Mouse (Mus musculus) cortical plate, adult 2 months (tissue): ENCODE results near the gene Zfyve19. TPM values are rescaled to one million over a fixed set of nuclear protein-coding genes. Genes with fewer than 3 reads are reported as not detected.

Experiments used
- H3K27ac ChIP-seq: fragments of 200-500 bp; 2 replicates; pipeline ENCODE4 v1.5.1; 2012; ENCODE audit warnings: low read length, control low read depth, inconsistent platforms; ENCODE audit not compliant: insufficient read depth
- H3K4me1 ChIP-seq: fragments of 200-500 bp; 2 replicates; pipeline ENCODE4 v1.6.1; 2011; ENCODE audit warnings: low read length; ENCODE audit not compliant: control insufficient read depth, insufficient read depth
- H3K4me3 ChIP-seq: fragments of 200-500 bp; 2 replicates; pipeline ENCODE4 v1.5.1; 2011; ENCODE audit warnings: mild to moderate bottlenecking, low read length, control low read depth; ENCODE audit not compliant: insufficient read depth
- CTCF ChIP-seq: fragments of 200-500 bp; IDR thresholded peaks from 2 replicates; pipeline ENCODE4 v1.5.1; 2011; ENCODE audit warnings: mild to moderate bottlenecking, control low read depth, low read length; ENCODE audit not compliant: insufficient read depth; ENCODE audit errors: extremely low read depth
- POLR2A ChIP-seq: fragments of 200-500 bp; IDR thresholded peaks from 2 replicates; pipeline ENCODE4 v1.6.1; 2011; ENCODE audit warnings: mild to moderate bottlenecking, low read length, control low read depth; ENCODE audit not compliant: insufficient read depth; ENCODE audit errors: extremely low read depth
- polyA plus RNA-seq: library from polyadenylated mRNA; depleted of rRNA; stranded (reverse); fragments of >200 nt; gene quantifications from 2 replicates; pipeline ENCODE4 v1.2.3, GENCODE M21; 2012

The Zfyve19 gene
- polyA plus RNA-seq, 1 experiment: 52.9 TPM

DNA sequence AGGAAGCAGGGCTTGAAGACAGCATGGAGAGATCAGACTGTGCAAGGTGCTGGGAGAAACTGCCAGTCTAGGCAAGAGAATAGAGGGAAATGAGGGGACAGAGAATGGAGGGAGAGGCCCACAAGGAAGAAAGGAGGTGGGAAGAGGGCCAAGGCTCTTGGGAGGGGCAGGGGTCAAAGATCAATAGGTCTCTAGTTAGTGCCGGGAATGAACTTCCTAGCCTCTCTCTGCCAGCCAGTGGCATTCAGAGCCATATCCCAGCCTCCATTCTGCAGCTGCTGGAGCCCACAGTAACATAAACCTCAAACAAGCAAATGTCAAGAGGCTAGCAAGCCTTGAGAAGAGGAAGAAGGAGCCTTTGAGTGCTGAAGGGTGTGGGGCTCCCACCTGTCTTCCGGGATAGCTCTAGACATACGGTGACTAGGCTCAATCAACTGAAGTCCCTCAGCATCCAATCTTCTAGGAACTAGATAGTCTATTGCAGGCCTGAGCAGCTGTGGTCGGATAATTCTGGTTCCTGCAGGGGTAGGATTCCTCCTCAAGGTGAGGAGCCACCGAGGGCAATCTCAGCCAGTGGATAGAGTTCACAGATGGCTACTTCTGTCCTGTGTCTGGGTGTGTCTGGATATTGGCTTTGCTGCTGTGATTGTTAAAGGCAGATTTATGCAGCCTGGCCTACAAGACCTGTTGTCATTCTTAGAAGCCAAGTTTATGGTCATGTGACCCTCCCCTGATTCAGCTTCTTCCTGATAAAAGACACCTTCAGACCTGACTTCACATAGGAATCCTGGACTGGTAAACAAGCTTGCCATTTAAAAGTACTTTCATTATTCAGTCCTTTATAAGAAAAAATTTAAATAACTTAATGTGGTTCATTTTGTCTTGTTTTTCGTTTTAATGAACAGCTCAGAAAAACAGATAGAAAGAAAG is 21.6 kb downstream of the Zfyve19 start, which contains the start of gene Ppp1r14d:
Gene Ppp1r14d (minus strand): TSS at position 132 of the 930 bp plus-strand sequence.
- no peak within 1 kb of the TSS for H3K4me3 ChIP-seq
- no peak within 1 kb of the TSS for H3K27ac ChIP-seq
- TF ChIP-seq POLR2A: no peak
- TF ChIP-seq CTCF: no peak
- no peaks in the 10 kb centered on the region for H3K4me1 ChIP-seq

DNA sequence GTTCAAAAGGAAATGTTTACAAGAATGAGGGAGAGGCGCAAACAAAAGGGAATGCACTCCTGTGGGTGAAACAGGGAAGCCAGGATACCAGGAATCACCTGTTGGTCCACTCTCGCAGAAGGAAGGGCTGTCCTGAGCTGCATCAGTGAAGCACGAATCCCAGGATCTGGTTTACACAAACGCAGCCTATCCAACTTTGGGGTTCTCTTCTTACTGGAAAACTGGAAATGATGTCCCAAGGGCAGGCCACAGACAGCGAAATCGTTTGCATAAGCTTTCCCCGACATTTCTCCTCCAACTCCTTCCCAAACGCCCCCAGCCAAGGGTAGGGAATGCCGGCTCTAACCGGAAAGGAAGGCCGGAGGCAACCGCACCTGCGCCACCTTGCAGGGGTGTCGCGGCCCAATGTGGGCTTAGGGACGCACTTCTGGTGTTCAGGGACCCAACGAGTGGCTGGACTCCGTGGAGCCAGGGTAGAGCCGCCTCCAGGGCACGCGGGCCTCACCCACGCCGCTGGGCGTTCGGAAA is 28.3 kb downstream of the Zfyve19 start:
- H3K4me1 ChIP-seq: no peaks in the 10 kb centered on the region
- TF ChIP-seq POLR2A (no peak), CTCF (no peak)
- no peak overlapping the region for H3K27ac ChIP-seq
- H3K4me3 ChIP-seq: no peak overlapping the region

DNA sequence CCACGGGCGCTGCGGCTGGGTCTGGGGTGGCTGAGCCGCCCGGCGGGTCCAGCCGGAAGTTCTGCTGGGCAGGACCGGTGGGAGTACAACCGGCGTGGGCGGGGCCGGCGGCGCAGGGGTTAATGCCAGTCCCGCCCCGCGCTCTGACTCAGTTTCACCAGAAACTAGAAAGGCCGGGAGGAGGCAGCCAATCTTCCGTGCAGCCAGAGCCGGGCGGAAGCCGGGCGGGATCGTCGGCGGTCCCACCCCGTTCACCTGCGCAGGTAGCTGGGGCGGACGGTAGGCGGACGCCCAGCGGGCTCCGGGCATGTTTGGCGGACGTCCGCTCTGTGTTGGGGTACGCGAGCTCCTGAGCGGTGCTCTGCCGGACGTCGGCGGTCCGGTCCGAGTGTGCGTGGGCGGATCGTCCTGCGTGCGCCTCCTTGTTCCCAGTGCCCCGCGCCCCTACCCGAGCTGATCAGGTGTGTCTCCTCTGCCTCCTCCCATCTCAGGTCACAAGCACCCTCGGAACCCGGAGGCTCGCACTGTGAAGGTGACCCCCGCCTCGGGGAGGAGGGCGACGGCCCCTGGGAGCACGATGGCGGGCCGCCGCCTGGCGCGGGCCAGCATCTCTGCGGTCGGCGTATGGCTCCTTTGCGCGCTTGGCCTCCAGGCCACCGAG is 28.9 kb downstream of the Zfyve19 start, which contains the start of gene Spint1:
Gene Spint1 (plus strand): TSS at position 153 of the 661 bp plus-strand sequence.
- Histone ChIP-seq H3K4me3 (peak within 1 kb of the TSS; percentile 7), H3K27ac (no peak within 1 kb of the TSS), H3K4me1 (0 out of 2 replicates have a peak, but pooled peaks cover 2% of the 10 kb centered on the region)
- no peak for TF ChIP-seq CTCF
- no peak for TF ChIP-seq POLR2A

DNA sequence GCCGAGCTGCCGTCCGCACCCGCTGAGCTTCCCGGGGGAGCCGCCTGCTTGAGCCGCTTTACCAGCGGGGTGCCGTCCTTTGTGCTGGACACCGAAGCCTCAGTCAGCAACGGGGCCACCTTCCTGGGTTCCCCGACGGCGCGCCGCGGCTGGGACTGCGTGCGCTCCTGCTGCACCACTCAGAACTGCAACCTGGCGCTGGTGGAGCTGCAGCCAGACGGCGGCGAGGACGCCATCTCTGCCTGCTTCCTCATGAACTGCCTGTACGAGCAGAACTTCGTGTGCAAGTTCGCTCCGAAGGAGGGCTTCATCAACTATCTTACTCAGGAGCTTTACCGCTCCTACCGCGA is 29.4 kb downstream of the Zfyve19 start:
- peak overlapping the region; percentile 7 for H3K4me3 ChIP-seq
- TF ChIP-seq POLR2A: no peak
- no peak for TF ChIP-seq CTCF
- H3K4me1 ChIP-seq: 0 out of 2 replicates have a peak, but pooled peaks cover 2% of the 10 kb centered on the region
- H3K27ac ChIP-seq: no peak overlapping the region

DNA sequence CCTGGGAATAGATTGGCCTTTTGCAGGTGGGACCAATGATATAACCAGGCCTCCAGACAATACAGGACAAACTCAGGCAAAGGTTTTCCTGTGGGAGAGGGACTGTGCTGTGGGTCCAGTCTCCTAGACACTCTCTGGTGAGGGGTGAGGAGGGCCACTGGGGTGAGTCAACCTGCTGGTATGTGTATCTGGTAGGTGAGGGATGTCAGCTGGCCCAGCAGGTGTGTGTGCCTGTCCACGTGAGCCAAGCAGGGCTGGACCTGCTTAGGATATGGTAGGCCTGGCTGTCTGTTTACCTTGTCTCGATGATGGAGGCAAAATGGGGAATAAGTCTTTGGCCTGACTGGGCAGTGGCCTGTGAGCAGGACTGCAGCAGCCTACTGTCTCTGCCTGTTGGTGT is 30.3 kb downstream of the Zfyve19 start:
- no peak overlapping the region for H3K4me3 ChIP-seq
- H3K27ac ChIP-seq: no peak overlapping the region
- TF ChIP-seq POLR2A (no peak), CTCF (no peak)
- 0 out of 2 replicates have a peak, but pooled peaks cover 2% of the 10 kb centered on the region for H3K4me1 ChIP-seq

DNA sequence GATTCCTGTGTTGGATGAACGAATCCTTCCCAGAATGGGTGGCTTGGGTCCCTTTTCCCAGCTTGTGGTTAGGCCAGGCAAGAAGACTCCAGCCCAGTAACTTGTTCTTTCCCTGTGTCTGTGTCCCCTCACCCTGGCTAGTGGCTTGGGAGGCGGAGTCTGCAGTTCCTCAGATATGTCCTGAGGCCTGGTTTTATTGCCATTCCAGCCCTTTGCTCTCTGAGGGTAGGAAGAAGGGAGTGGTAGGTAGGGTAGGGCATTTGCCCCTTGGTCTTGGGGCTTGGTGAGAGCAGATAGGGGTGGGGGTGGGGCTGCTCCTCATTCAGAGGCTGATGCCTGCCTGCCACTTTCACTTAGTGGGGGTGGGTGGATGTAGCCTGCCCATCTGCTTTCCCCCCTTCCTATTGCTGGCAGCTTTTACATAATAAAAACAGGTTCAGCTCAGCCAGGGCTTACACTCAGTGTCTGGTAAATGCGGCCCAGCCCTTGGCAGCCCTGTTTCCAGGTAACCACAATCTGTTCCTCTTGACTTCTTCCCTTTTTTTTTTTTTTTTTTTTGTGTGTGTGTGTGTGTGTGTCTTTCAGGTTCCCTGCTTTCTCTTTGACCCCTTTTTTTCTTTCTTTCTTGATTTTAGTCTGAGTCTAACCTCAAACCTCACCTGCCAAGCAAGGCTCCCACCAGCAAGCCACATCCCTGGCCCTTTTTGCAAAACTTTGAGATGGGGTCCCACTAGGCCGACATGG is 31.8 kb downstream of the Zfyve19 start:
- TF ChIP-seq POLR2A: no peak
- TF ChIP-seq CTCF: no peak
- Histone ChIP-seq H3K4me1 (0 out of 2 replicates have a peak, but pooled peaks cover 2% of the 10 kb centered on the region), H3K4me3 (no peak overlapping the region), H3K27ac (no peak overlapping the region)

DNA sequence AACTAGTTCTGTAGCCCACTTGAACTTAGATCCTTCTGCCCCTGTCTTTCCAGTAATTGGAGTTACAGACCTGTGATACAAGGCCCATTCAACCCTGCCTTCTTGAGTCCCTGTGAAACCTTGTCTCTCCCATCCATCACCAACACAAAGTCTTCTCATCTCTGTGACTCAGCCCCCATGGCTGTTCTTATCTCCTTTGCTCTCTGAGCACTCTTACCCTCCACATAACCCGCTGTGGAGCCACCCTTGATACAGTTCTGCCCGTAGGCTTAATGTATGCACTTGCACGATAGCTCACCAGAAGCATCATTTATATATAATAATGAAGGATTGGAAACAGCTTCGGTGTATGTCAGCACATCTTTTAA is 32.4 kb downstream of the Zfyve19 start:
- Histone ChIP-seq H3K27ac (no peak overlapping the region), H3K4me1 (0 out of 2 replicates have a peak, but pooled peaks cover 2% of the 10 kb centered on the region), H3K4me3 (no peak overlapping the region)
- TF ChIP-seq CTCF: no peak
- no peak for TF ChIP-seq POLR2A

DNA sequence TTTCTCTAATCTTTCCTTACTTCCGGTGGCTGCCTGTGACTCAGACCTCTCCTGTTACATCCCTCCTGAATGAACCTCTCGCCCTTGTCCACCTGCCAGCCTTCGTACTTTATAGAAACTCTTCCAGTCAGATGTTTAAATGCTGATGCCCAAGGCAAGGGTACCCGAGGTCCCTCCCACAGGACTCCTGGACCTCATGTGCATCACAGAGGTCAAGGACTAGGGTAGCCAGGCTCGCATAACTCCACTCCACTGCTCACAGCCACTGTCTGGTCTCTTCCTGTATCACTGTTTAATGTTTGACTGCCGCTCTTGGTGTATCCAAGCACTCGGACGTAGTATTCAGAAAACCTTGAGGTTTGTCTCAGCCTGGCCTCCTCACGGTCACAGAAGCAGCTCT is 34.1 kb downstream of the Zfyve19 start:
- 0 out of 2 replicates have a peak, but pooled peaks cover 2% of the 10 kb centered on the region for H3K4me1 ChIP-seq
- no peak overlapping the region for H3K27ac ChIP-seq
- no peak overlapping the region for H3K4me3 ChIP-seq
- TF ChIP-seq CTCF: no peak
- TF ChIP-seq POLR2A: no peak

DNA sequence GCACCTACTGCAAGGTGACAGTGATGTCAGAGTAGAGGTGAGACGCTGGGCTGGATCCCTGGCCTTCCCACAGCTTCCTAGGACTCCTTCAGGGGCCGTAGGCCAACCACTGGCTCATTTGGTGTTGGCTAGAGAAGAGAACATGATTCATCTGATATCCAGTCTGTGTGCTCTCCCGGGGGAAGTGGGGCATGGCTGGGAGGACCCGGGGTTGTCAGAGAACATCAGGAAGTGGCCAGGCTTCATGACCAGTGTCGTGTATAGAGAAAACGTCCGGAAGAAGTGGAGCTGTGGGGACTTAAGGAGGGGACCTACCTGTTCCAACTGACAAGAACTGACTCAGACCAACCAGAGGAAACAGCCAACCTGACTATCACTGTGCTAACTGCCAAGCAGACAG is 36.8 kb downstream of the Zfyve19 start:
- TF ChIP-seq POLR2A (no peak), CTCF (no peak)
- 0 out of 2 replicates have a peak, but pooled peaks cover 2% of the 10 kb centered on the region for H3K4me1 ChIP-seq
- no peak overlapping the region for H3K4me3 ChIP-seq

More for the DNA sequence above, 36.8 kb downstream of the Zfyve19 start:
- H3K27ac ChIP-seq: no peak overlapping the region
